Mouse (Mus musculus) cerebellum, adult (tissue): Measurements from ENCODE around the gene Arid1b.
A peak's percentile ranks its signal among the peaks of the same experiment; 100 is the strongest.
"Not testable (repeated sequence)": the region's sequence is repeated elsewhere in the genome, so short reads cannot be mapped to it uniquely, and the experiment has no call there.

Source experiments
- ATAC-seq: cut with Nextera tagmentation; 2 replicates; pipeline ENCODE4 v1.9.2; 2017; ENCODE audit warnings: mild to moderate bottlenecking, moderate library complexity, mixed read lengths; ENCODE audit not compliant: insufficient number of reproducible peaks, low FRiP score, low TSS enrichment

Arid1b gene

GRCm38 (mm10) chr17:5078576-5078975 lies 84.4 kb downstream of the Arid1b start:
- no peak for ATAC-seq

GRCm38 (mm10) chr17:5080884-5081419 lies 86.8 kb downstream of the Arid1b start:
- ATAC-seq: no peak

- no peak for ATAC-seq
These were observed 88.1 kb downstream of the Arid1b start for GRCm38 (mm10) chr17:5082274-5082673.

- no peak for ATAC-seq
These were observed 89.4 kb downstream of the Arid1b start for GRCm38 (mm10) chr17:5083497-5083896.

- ATAC-seq: peak; percentile 88
These were observed 90.0 kb downstream of the Arid1b start for GRCm38 (mm10) chr17:5084139-5084538.

GRCm38 (mm10) chr17:5085004-5085403 lies 90.9 kb downstream of the Arid1b start:
- ATAC-seq: no peak

- no peak for ATAC-seq
These were observed 91.8 kb downstream of the Arid1b start for GRCm38 (mm10) chr17:5085942-5086341.

DNA sequence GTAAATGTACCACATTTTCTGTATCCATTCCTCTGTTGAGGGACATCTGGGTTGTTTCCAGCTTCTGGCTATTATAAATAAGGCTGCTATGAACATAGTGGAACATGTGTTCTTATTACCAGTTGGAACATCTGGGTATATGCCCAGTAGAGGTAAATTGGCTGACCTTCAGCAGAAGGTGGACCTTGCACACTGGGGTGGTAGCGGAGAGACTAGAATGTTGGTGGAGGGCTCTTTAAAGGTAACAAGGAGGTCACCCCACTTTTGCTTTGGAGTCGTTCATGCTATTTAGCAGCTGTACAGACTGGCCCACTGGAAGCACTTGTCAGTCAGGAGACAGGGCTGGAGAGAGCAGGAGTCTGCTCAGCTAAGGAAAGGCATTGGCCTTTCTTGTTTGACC lies 94.1 kb downstream of the Arid1b start:
- not testable (repeated sequence) for ATAC-seq

DNA sequence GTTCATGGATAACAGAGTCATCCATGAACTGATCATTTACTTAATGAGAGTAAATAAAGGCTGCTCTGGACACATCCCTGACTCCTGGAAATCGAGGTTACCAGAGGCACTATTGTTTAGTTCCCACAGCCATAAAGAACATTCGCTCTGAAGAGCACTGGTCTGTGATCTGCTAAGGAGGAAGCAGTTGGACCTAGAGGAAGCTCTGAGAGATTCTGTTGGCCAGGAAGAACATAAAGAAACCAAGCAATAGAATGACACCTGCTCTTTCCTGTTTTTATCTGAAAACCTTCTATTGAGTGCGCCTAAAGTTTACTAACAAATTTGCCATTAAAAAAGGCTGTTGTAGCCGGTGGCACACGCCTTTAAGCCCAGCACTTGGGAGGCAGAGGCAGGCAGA lies 94.7 kb downstream of the Arid1b start:
- ATAC-seq: no peak

DNA sequence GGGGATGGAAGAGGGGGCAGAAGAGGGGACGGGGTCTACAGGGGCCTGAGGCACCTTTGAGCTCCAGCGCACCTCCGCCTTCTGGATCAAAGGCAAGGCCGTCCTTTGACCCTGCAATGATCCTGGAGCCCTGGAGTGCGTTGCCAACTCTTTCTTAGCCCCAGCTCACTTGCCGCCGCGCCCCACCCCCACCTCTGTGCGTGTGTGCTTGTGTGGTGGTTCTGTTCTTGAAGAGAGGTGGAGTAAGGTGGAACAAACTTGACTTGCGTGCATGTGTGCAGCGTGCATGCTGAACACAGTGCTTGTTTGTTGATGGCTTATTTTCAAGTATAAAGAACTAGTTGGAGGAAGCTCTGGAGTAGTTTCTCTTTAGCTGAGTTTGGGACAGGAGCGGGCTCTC lies 95.4 kb downstream of the Arid1b start:
- ATAC-seq: no peak

DNA sequence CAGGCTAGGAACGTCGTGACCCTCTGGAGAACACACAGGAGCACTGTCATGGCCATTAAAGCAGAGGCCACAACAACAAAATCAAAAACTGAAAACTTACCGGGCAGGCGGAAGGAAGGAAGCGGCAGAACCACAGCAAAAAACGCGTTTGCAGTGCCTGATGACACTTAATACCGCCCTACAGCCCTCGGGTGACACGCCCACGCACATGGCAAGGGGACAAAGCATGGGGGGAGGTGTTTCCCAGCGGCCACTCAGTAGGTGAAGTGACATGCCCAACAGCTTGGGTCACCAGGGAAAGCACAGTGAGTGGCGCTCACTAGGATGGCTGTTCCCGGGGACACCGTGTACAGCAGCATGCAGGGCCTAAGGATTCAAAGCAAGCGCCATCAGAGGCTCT lies 97.4 kb downstream of the Arid1b start:
- no peak for ATAC-seq

DNA sequence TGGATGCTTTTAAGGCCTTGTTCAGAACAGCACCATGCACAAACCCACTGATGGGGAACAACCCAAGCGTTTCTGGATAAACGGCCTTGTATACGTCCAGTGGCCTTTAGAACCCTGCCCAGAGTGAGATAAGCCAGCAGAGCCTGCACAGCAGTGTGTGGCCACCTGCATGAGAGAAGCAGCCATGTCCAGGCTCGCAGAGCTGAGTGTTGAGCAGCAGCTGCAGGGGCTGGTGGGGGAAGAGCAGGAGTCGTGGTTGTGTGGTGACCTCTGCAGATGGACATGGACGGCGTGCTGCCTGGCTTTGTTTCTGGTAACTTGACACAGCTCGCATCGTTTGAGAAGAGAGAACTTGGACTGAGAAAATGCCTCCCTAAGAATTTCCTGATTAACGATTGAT lies 97.8 kb downstream of the Arid1b start:
- ATAC-seq: no peak

- ATAC-seq: not testable (repeated sequence)
These were observed 99.2 kb downstream of the Arid1b start for GRCm38 (mm10) chr17:5093343-5093742.

GRCm38 (mm10) chr17:5094636-5095035 lies 100.5 kb downstream of the Arid1b start:
- ATAC-seq: no peak

- no peak for ATAC-seq
These were observed 101.6 kb downstream of the Arid1b start for GRCm38 (mm10) chr17:5095741-5096140.

- ATAC-seq: no peak
These were observed 102.9 kb downstream of the Arid1b start for GRCm38 (mm10) chr17:5097046-5097445.

GRCm38 (mm10) chr17:5097545-5098475 lies 103.7 kb downstream of the Arid1b start:
- ATAC-seq: no peak

GRCm38 (mm10) chr17:5098727-5099126 lies 104.6 kb downstream of the Arid1b start:
- ATAC-seq: no peak

- ATAC-seq: no peak
These were observed 105.1 kb downstream of the Arid1b start for GRCm38 (mm10) chr17:5099238-5099637.

- ATAC-seq: no peak
These were observed 107.0 kb downstream of the Arid1b start for GRCm38 (mm10) chr17:5101157-5101556.

DNA sequence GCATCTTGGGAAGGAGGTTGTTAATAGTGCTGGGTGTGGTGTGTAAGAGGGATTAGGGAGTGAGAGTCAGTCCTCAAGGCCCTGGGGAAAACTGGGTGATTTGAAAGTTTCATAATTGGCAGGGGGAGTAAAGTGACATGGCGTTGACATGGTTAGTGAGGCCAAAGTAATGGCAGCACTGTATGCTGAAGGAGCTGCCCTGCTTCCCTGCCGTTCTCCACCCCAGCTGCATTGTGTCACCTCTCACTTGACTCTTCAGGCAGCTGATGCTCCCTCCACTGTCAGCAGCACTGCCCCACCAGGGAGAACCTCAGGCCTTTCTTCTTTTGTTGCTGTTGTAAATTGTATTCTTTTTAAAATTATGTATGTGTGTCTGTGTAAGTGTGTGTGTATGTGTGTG lies 107.8 kb downstream of the Arid1b start:
- no peak for ATAC-seq

DNA sequence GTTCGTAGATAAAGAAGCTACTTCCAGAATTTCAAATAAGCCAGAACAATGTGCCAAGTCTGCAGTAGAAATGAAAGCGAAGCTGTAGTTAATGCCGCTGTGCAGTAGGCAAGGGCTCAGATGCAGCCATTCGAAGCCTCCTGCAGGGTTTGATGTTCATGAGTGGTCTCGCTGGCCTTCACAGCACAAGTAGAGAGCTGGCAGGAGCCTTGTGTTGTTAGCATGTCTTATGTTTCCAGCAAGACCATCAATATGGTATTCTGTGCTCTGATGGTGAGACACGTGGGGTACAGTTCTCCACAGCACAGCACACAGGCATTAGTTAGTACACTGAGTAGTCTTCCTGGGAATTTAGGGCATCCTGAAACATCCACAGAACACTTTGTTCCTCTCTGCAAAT lies 111.6 kb downstream of the Arid1b start:
- no peak for ATAC-seq
